Mouse (Mus musculus) embryonic facial prominence, embryonic 14.5 days (tissue): ENCODE data around the gene Gadl1. TPM values are rescaled to one million over a fixed set of nuclear protein-coding genes. Genes with fewer than 3 reads are reported as not detected.
"Not testable (repeated sequence)": the region's sequence is repeated elsewhere in the genome, so short reads cannot be mapped to it uniquely, and the experiment has no call there.

Experiments
- ATAC-seq: fragments of 200-750 bp; cut with Nextera tagmentation; 2 replicates; pipeline ENCODE4 v1.8.0; 2017; ENCODE audit warnings: low read depth, moderate number of reproducible peaks, moderate TSS enrichment
- DNase-seq: peaks from one replicate; pipeline ENCODE4 v3.0.0-alpha.2; 2015; ENCODE audit warnings: low spot score
- H3K27ac ChIP-seq: fragments of 300-500 bp; sonication (generic); replicated peaks from 2 replicates; pipeline ENCODE4 v1.5.1; 2014; ENCODE audit warnings: low read depth, mild to moderate bottlenecking, low read length, moderate library complexity
- H3K27me3 ChIP-seq: fragments of 300-500 bp; sonication (generic); replicated peaks from 2 replicates; pipeline ENCODE4 v1.6.1; 2014; ENCODE audit warnings: low read length; ENCODE audit not compliant: control insufficient read depth, insufficient read depth
- H3K36me3 ChIP-seq: fragments of 300-500 bp; sonication (generic); 2 replicates; pipeline ENCODE4 v1.6.1; 2014; ENCODE audit warnings: low read length, mixed read lengths; ENCODE audit not compliant: control insufficient read depth, insufficient read depth
- H3K4me1 ChIP-seq: fragments of 300-500 bp; sonication (generic); 2 replicates; pipeline ENCODE4 v1.6.1; 2014; ENCODE audit warnings: antibody characterized with exemption, low read length; ENCODE audit not compliant: control insufficient read depth, insufficient read depth
- H3K4me2 ChIP-seq: fragments of 300-500 bp; sonication (generic); 2 replicates; pipeline ENCODE4 v1.6.1; 2014; ENCODE audit warnings: low read depth, mild to moderate bottlenecking, low read length, moderate library complexity, mixed read lengths
- H3K4me3 ChIP-seq: fragments of 300-500 bp; sonication (generic); 2 replicates; pipeline ENCODE4 v1.5.1; 2014; ENCODE audit warnings: low read depth, mild to moderate bottlenecking, low read length
- H3K9ac ChIP-seq: fragments of 300-500 bp; sonication (generic); 2 replicates; pipeline ENCODE4 v1.6.1; 2014; ENCODE audit warnings: low read depth, mild to moderate bottlenecking, low read length, moderate library complexity, mixed read lengths
- H3K9me3 ChIP-seq: fragments of 300-500 bp; sonication (generic); 2 replicates; pipeline ENCODE4 v1.6.1; 2016; ENCODE audit warnings: low read length; ENCODE audit not compliant: control insufficient read depth
- WGBS: fragments of 180-500 bp; shearing (Covaris S2); extraction: QIAGEN DNeasy Blood & Tissue Kit; methylation state at CpG from one replicate; pipeline ENCODE4 v1.1.7; 2014; 5-methylcytosine and 5-hydroxymethylcytosine counted together
- polyA plus RNA-seq: library from polyadenylated mRNA; unstranded; fragments of >200 nt; fragmentation: Nextera tagmentation; extraction: Ambion mirVana; gene quantifications from 2 replicates; pipeline ENCODE4 v1.2.1, GENCODE M21; 2014

Gene Gadl1
- polyA plus RNA-seq, 1 experiment from 2014 or later, result 2.5 TPM

- peak; percentile 75 for DNase-seq
- Histone ChIP-seq H3K27ac (no peak overlapping the region), H3K27me3 (no peaks in the 10 kb centered on the region), H3K4me2 (no peak overlapping the region), H3K4me3 (no peak overlapping the region), H3K4me1 (peaks cover 4% of the 10 kb centered on the region; the same call in 1 of the 2 replicates), H3K36me3 (no peaks in the 10 kb centered on the region), H3K9ac (no peak overlapping the region), H3K9me3 (no peaks in the 10 kb centered on the region)
- WGBS, result 13% methylated on average over 3 of the region's 3 CpGs
- ATAC-seq, result no peak
Measured at GRCm38 (mm10) chr9:116041787-116042186, 132.5 kb downstream of the Gadl1 start.

- H3K4me2 ChIP-seq, result no peak overlapping the region
- H3K27ac ChIP-seq, result no peak overlapping the region
- no peak overlapping the region for H3K9ac ChIP-seq
- H3K4me1 ChIP-seq, result no peaks in the 10 kb centered on the region
- no peaks in the 10 kb centered on the region for H3K9me3 ChIP-seq
- no peak overlapping the region for H3K4me3 ChIP-seq
- 84% methylated on average over 1 of the region's 1 CpGs for WGBS
- ATAC-seq (no peak), DNase-seq (no peak)
- no peaks in the 10 kb centered on the region for H3K36me3 ChIP-seq
- H3K27me3 ChIP-seq, result no peaks in the 10 kb centered on the region
Measured at GRCm38 (mm10) chr9:116049985-116050384, 140.7 kb downstream of the Gadl1 start.

GRCm38 (mm10) chr9:116053976-116054375 lies 144.7 kb downstream of the Gadl1 start:
- no peak for ATAC-seq
- H3K4me3 ChIP-seq, result no peak overlapping the region
- WGBS, result 65% methylated on average over 8 of the region's 8 CpGs

GRCm38 (mm10) chr9:116058475-116058874 lies 149.2 kb downstream of the Gadl1 start:
- ATAC-seq (no peak), DNase-seq (no peak)
- H3K36me3 ChIP-seq, result no peaks in the 10 kb centered on the region
- H3K9ac ChIP-seq, result no peak overlapping the region
- H3K9me3 ChIP-seq, result no peaks in the 10 kb centered on the region
- no peak overlapping the region for H3K4me2 ChIP-seq
- 90% methylated on average over 4 of the region's 4 CpGs for WGBS
- H3K4me1 ChIP-seq, result no peaks in the 10 kb centered on the region
- no peak overlapping the region for H3K4me3 ChIP-seq
- H3K27me3 ChIP-seq, result no peaks in the 10 kb centered on the region
- H3K27ac ChIP-seq, result no peak overlapping the region

More at GRCm38 (mm10) chr9:116053976-116054375, 144.7 kb downstream of the Gadl1 start:
- H3K4me1 ChIP-seq, result no peaks in the 10 kb centered on the region
- no peak overlapping the region for H3K4me2 ChIP-seq
- no peaks in the 10 kb centered on the region for H3K27me3 ChIP-seq
- H3K27ac ChIP-seq, result no peak overlapping the region
- no peak overlapping the region for H3K9ac ChIP-seq
- no peak for DNase-seq
- H3K9me3 ChIP-seq, result no peaks in the 10 kb centered on the region
- no peaks in the 10 kb centered on the region for H3K36me3 ChIP-seq

GRCm38 (mm10) chr9:116059156-116059555 lies 149.9 kb downstream of the Gadl1 start:
- Histone ChIP-seq H3K4me1 (no peaks in the 10 kb centered on the region), H3K9ac (no peak overlapping the region), H3K9me3 (no peaks in the 10 kb centered on the region), H3K4me2 (no peak overlapping the region), H3K36me3 (no peaks in the 10 kb centered on the region), H3K27me3 (no peaks in the 10 kb centered on the region), H3K27ac (no peak overlapping the region), H3K4me3 (no peak overlapping the region)
- no peak for ATAC-seq
- DNase-seq, result peak; percentile 18
- 59% methylated on average over 4 of the region's 4 CpGs for WGBS

GRCm38 (mm10) chr9:116060691-116061090 lies 151.4 kb downstream of the Gadl1 start:
- ATAC-seq, result no peak
- Histone ChIP-seq H3K36me3 (no peaks in the 10 kb centered on the region), H3K9me3 (no peaks in the 10 kb centered on the region), H3K4me1 (no peaks in the 10 kb centered on the region), H3K9ac (no peak overlapping the region), H3K4me2 (no peak overlapping the region), H3K27me3 (no peaks in the 10 kb centered on the region), H3K4me3 (no peak overlapping the region), H3K27ac (no peak overlapping the region)
- 10% methylated on average over 4 of the region's 4 CpGs for WGBS
- DNase-seq, result peak; percentile 32

GRCm38 (mm10) chr9:116064774-116065173 lies 155.5 kb downstream of the Gadl1 start:
- H3K9me3 ChIP-seq, result no peaks in the 10 kb centered on the region
- ATAC-seq (no peak), DNase-seq (no peak)
- no peaks in the 10 kb centered on the region for H3K36me3 ChIP-seq
- 83% methylated on average over 17 of the region's 17 CpGs for WGBS
- no peak overlapping the region for H3K4me3 ChIP-seq
- H3K27me3 ChIP-seq, result no peaks in the 10 kb centered on the region
- no peak overlapping the region for H3K4me2 ChIP-seq
- no peak overlapping the region for H3K27ac ChIP-seq
- H3K9ac ChIP-seq, result no peak overlapping the region
- H3K4me1 ChIP-seq, result no peaks in the 10 kb centered on the region

- H3K4me3 ChIP-seq, H3K36me3 ChIP-seq, H3K4me2 ChIP-seq, ATAC-seq, H3K9me3 ChIP-seq, DNase-seq, H3K9ac ChIP-seq, H3K4me1 ChIP-seq, H3K27me3 ChIP-seq, H3K27ac ChIP-seq: not testable (repeated sequence)
- 95% methylated on average over 1 of the region's 1 CpGs for WGBS
Measured at GRCm38 (mm10) chr9:116071561-116071960, 162.3 kb downstream of the Gadl1 start.

GRCm38 (mm10) chr9:116076163-116076562 lies 166.9 kb downstream of the Gadl1 start:
- no peaks in the 10 kb centered on the region for H3K4me1 ChIP-seq
- H3K36me3 ChIP-seq, result no peaks in the 10 kb centered on the region
- no peak for ATAC-seq
- H3K4me3 ChIP-seq, result no peak overlapping the region
- H3K27ac ChIP-seq, result no peak overlapping the region
- H3K9ac ChIP-seq, result no peak overlapping the region
- no peak for DNase-seq
- H3K9me3 ChIP-seq, result no peaks in the 10 kb centered on the region
- no peaks in the 10 kb centered on the region for H3K27me3 ChIP-seq
- 68% methylated on average over 4 of the region's 4 CpGs for WGBS
- no peak overlapping the region for H3K4me2 ChIP-seq
